Mouse (Mus musculus): ENCODE measurements around the gene Otoa. TPM values are rescaled to one million over a fixed set of nuclear protein-coding genes. Genes with fewer than 3 reads are reported as not detected.

Otoa gene
- polyA plus RNA-seq, 1 experiment: 0.38 TPM

DNA sequence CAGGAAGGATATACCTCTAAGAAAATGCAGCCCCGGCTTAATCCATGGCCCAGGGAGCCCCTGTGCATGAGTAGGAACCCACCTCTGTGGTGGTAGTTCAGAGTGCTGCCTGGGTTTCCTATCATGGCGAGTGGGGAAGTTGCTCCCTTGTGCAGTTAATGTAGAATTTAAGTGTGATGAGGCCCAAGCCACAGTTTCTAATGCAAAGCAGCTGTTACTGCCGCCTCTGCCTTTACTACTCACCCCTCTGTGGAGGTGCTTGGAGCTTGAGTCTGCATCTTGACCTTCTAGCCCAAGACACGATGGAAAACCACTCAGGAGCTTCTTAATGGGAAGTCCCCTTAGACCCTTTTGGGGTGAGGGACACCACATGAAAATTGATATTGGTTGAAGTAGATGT lies 10.2 kb upstream of the Otoa start:
- Histone ChIP-seq H3K4me3 (ENCODE audit: low read depth, low read length) (no peak overlapping the region), H3K27ac (ENCODE audit: insufficient read depth, low read depth, low read length) (no peak overlapping the region), H3K36me3 (ENCODE audit: control insufficient read depth, insufficient read depth, low read length) (peaks cover 22% of the 10 kb centered on the region), H3K4me1 (ENCODE audit: control insufficient read depth, insufficient read depth, insufficient read length, low read length) (no peaks in the 10 kb centered on the region), H3K27me3 (ENCODE audit: control insufficient read depth, insufficient read depth, low read length) (no peaks in the 10 kb centered on the region)
- WGBS: 89% methylated on average over 4 of the region's 4 CpGs
- TF ChIP-seq CTCF (IDR thresholded peaks at IDR 0.05; ENCODE audit: extremely low read depth, insufficient read length, insufficient replicate concordance, low read depth, low read length) (no peak), POLR2A (IDR thresholded peaks at IDR 0.05; ENCODE audit: low read depth, low read length) (no peak)

DNA sequence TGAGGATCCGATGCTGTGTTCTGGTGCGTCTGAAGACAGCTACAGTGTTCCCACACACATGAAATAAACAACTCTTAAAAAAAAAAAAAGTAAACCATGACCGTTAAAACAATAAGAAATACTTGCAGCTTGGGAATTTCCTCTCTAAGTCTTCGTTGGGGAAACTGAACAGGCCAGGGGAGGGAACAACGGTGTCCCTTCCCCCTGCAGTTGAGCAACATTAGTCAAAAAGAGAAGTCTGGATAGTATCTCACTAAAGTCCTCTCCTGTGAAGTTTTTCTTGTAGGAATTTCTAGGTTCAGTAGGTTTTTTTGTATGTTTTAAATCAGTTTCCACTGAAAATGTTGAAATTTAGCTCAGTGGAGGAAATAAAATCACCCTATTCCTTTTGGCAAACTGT lies 8.9 kb upstream of the Otoa start:
- 74% methylated on average over 5 of the region's 5 CpGs for WGBS
- H3K27ac ChIP-seq (ENCODE audit: insufficient read depth, low read depth, low read length): peak overlapping the region; percentile 45; the same call in 1 of the 2 replicates

DNA sequence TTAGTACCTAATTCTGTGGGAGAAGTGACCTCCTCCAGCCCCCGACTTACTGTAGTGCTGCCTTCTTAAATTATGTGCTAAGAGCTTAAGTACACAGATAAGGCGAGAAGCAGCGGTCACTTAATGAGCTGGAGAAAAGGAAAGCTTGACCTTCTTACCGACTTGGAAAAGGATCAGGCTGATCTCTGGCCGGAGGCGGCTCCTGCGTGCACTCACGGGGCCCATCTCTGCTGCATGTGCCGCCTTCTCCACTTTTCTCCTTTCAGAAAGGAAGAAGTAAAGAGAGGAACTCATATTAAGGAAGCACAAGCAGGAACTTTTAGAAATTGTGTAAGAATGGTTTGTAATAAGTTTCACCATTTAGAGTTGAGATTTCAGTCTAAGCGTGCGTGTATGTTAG lies 7.2 kb upstream of the Otoa start, which contains the start of gene Igsf6:
Gene Igsf6, minus strand, starts transcription at position 292 of the 400 bp plus-strand sequence.
- H3K4me1 ChIP-seq (ENCODE audit: control insufficient read depth, insufficient read depth, insufficient read length, low read length): no peaks in the 10 kb centered on the region
- TF ChIP-seq POLR2A (IDR thresholded peaks at IDR 0.05; ENCODE audit: low read depth, low read length): no peak
- no peak for TF ChIP-seq CTCF (IDR thresholded peaks at IDR 0.05; ENCODE audit: extremely low read depth, insufficient read length, insufficient replicate concordance, low read depth, low read length)
- WGBS: 63% methylated on average over 11 of the region's 11 CpGs
- no peaks in the 10 kb centered on the region for H3K27me3 ChIP-seq (ENCODE audit: control insufficient read depth, insufficient read depth, low read length)
- H3K27ac ChIP-seq (ENCODE audit: insufficient read depth, low read depth, low read length): peak within 1 kb of the TSS; percentile 61
- 0 out of 2 replicates have a peak within 1 kb of the TSS, but pooled peaks have one; percentile 8 for H3K4me3 ChIP-seq (ENCODE audit: low read depth, low read length)
- H3K36me3 ChIP-seq (ENCODE audit: control insufficient read depth, insufficient read depth, low read length): peaks cover 30% of the 10 kb centered on the region

More for the DNA sequence above, 8.9 kb upstream of the Otoa start:
- Histone ChIP-seq H3K27me3 (ENCODE audit: control insufficient read depth, insufficient read depth, low read length) (no peaks in the 10 kb centered on the region), H3K36me3 (ENCODE audit: control insufficient read depth, insufficient read depth, low read length) (peaks cover 28% of the 10 kb centered on the region), H3K4me1 (ENCODE audit: control insufficient read depth, insufficient read depth, insufficient read length, low read length) (no peaks in the 10 kb centered on the region), H3K4me3 (ENCODE audit: low read depth, low read length) (no peak overlapping the region)
- no peak for TF ChIP-seq POLR2A (IDR thresholded peaks at IDR 0.05; ENCODE audit: low read depth, low read length)
- TF ChIP-seq CTCF (IDR thresholded peaks at IDR 0.05; ENCODE audit: extremely low read depth, insufficient read length, insufficient replicate concordance, low read depth, low read length): no peak

DNA sequence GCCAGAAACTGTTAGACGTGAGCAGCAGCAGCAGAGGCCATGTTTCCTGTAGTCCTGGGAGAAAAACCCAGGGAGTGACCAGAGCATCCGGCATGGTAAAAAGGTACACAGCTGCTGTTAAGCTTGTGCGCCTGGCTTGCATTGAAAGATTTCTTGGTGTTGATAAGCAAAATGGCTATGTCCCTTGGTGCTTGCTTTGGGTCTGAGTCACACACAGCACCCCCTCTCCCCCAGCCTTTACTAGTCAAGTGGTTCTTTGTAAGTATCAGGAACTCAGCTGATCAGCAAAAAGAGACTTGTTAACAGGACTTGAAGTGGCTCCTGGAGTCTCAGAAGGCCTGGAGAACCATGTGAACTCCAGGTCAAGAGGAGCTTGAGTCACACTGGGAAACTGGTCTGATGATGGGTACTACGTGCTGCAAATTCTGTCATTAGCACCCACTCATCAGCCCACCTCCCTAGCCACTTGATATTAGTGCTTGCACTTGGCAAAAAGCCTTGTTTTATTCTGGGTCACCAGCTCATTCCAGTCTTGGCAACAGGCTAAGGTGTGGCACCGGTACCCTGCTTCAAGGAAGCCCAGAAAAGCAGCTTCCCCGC lies 6.5 kb upstream of the Otoa start:
- Histone ChIP-seq H3K4me3 (ENCODE audit: low read depth, low read length) (0 out of 2 replicates have a peak overlapping the region, but pooled peaks have one; percentile 8), H3K36me3 (ENCODE audit: control insufficient read depth, insufficient read depth, low read length) (peaks cover 29% of the 10 kb centered on the region), H3K27me3 (ENCODE audit: control insufficient read depth, insufficient read depth, low read length) (no peaks in the 10 kb centered on the region), H3K27ac (ENCODE audit: insufficient read depth, low read depth, low read length) (peak overlapping the region; percentile 41), H3K4me1 (ENCODE audit: control insufficient read depth, insufficient read depth, insufficient read length, low read length) (no peaks in the 10 kb centered on the region)
- TF ChIP-seq CTCF (IDR thresholded peaks at IDR 0.05; ENCODE audit: extremely low read depth, insufficient read length, insufficient replicate concordance, low read depth, low read length) (no peak), POLR2A (IDR thresholded peaks at IDR 0.05; ENCODE audit: low read depth, low read length) (no peak)
- 58% methylated on average over 6 of the region's 6 CpGs for WGBS

DNA sequence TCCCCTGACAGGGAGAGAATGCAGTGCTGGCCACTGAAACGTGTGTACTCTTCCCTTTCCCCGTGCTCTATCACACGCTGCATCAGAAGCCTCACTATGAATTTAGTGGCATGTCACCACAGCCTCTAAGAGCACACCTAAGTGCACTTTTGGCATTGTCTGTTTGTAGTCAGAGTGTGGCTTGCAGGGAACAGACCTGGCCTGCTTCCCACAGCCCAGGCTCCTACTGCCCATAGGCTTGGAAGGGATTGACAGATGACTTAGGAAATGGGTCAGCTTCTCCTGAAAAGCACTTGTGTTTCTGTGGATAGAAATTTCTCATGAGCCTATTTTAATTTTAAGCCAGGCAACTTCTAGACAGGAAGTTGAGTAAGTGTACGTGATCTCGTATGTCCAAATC lies 6.0 kb upstream of the Otoa start:
- Histone ChIP-seq H3K4me1 (ENCODE audit: control insufficient read depth, insufficient read depth, insufficient read length, low read length) (no peaks in the 10 kb centered on the region), H3K36me3 (ENCODE audit: control insufficient read depth, insufficient read depth, low read length) (peaks cover 25% of the 10 kb centered on the region), H3K27me3 (ENCODE audit: control insufficient read depth, insufficient read depth, low read length) (no peaks in the 10 kb centered on the region), H3K4me3 (ENCODE audit: low read depth, low read length) (no peak overlapping the region), H3K27ac (ENCODE audit: insufficient read depth, low read depth, low read length) (peak overlapping the region; percentile 41)
- 54% methylated on average over 5 of the region's 5 CpGs for WGBS
- TF ChIP-seq CTCF (IDR thresholded peaks at IDR 0.05; ENCODE audit: extremely low read depth, insufficient read length, insufficient replicate concordance, low read depth, low read length) (no peak), POLR2A (IDR thresholded peaks at IDR 0.05; ENCODE audit: low read depth, low read length) (no peak)

DNA sequence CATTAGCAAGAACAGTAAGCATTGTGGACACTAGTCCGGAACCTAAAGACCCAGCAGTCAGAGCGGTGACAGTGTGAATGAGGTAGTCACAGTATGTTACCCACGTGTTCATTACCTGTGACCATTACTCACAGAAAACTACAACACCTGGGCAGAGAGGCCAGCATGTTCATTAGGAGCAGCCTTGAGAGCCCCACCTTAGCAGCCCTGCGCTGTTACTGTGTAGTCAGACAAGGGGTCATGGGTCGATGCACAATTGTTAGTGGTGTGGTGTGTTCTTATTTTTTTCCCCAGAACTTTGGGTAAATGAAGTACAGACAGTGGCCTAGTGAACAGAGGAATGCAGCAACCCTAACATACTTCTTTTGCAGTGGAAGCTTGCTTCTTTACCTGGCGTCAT lies 4.1 kb upstream of the Otoa start:
- H3K4me1 ChIP-seq (ENCODE audit: control insufficient read depth, insufficient read depth, insufficient read length, low read length): no peaks in the 10 kb centered on the region
- no peaks in the 10 kb centered on the region for H3K27me3 ChIP-seq (ENCODE audit: control insufficient read depth, insufficient read depth, low read length)
- WGBS: 93% methylated on average over 6 of the region's 6 CpGs

DNA sequence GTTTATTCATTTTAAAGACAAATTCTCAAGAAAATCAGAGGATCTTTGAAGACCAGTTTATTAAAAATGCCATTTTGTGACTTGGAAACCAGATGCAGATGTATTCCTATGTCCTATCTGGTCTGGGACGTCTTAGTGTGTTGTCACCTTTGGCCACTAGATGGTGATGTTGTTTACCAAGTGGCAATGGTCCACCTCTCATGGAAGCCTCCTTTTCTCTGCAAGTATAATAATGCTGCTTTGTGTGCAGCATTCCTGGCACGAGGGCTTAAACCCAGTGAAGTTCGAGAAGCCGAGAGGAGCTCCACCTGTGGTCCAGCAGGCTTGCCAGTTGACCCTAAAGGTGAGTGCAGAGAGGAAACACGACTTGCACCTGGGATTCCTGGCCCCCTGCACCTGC lies 3.6 kb upstream of the Otoa start:
- WGBS: 19% methylated on average over 5 of the region's 5 CpGs
- Histone ChIP-seq H3K27me3 (ENCODE audit: control insufficient read depth, insufficient read depth, low read length) (no peaks in the 10 kb centered on the region), H3K27ac (ENCODE audit: insufficient read depth, low read depth, low read length) (no peak overlapping the region), H3K36me3 (ENCODE audit: control insufficient read depth, insufficient read depth, low read length) (peaks cover 11% of the 10 kb centered on the region), H3K4me1 (ENCODE audit: control insufficient read depth, insufficient read depth, insufficient read length, low read length) (no peaks in the 10 kb centered on the region), H3K4me3 (ENCODE audit: low read depth, low read length) (no peak overlapping the region)
- no peak for TF ChIP-seq CTCF (IDR thresholded peaks at IDR 0.05; ENCODE audit: extremely low read depth, insufficient read length, insufficient replicate concordance, low read depth, low read length)
- no peak for TF ChIP-seq POLR2A (IDR thresholded peaks at IDR 0.05; ENCODE audit: low read depth, low read length)

More for the DNA sequence above, 4.1 kb upstream of the Otoa start:
- H3K27ac ChIP-seq (ENCODE audit: insufficient read depth, low read depth, low read length): no peak overlapping the region
- peaks cover 14% of the 10 kb centered on the region for H3K36me3 ChIP-seq (ENCODE audit: control insufficient read depth, insufficient read depth, low read length)
- no peak for TF ChIP-seq CTCF (IDR thresholded peaks at IDR 0.05; ENCODE audit: extremely low read depth, insufficient read length, insufficient replicate concordance, low read depth, low read length)
- no peak for TF ChIP-seq POLR2A (IDR thresholded peaks at IDR 0.05; ENCODE audit: low read depth, low read length)
- H3K4me3 ChIP-seq (ENCODE audit: low read depth, low read length): no peak overlapping the region

Data from small intestine, adult 2 months (tissue).